Mouse (Mus musculus): ENCODE measurements at regions not wholly inside any gene's neighbourhood (a gene's known extent, or its start where the extent isn't known, plus 50 kb on each side); places are given as distances from the start of the nearest gene placed in this dataset.
A peak's percentile ranks its signal among the peaks of the same experiment; 100 is the strongest.

DNA sequence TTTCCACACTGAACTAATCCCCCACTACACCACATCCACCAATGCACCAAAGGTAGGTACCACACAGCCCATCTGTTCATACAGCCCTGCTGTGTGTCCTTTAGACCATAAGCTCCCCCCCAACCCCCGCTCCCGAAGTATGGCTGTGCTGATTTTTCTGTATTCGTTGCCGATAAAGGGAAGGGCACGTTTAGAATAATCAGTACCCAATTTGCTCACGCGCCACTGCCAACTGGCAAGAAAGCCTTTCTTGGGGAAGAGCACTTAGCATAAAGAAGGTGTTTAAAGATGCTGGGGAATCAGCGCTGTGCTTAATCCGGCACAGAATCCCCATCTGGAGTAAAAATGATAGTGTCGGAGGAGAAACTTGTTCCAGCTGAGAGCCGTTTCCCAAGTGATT lies 111.4 kb downstream of the Cd83 start:
- Histone ChIP-seq H3K4me2 (replicated peaks; ENCODE audit: low read depth) (no peak overlapping the region), H3K36me3 (ENCODE audit: control insufficient read depth, insufficient read depth, low read length) (no peaks in the 10 kb centered on the region), H3K27ac (replicated peaks) (no peak overlapping the region), H3K4me1 (replicated peaks; ENCODE audit: control insufficient read depth, insufficient read depth) (no peaks in the 10 kb centered on the region), H3K27me3 (ENCODE audit: control insufficient read depth, insufficient read depth, low read length) (no peaks in the 10 kb centered on the region), H3K9me3 (ENCODE audit: control insufficient read depth, low read length) (no peaks in the 10 kb centered on the region), H3K9ac (ENCODE audit: low read length) (no peak overlapping the region), H3K4me3 (ENCODE audit: low read depth, low read length) (no peak overlapping the region)
- no peak for TF ChIP-seq CTCF (IDR thresholded peaks at IDR 0.05; ENCODE audit: low read depth)
- no peak for TF ChIP-seq EP300 (optimal IDR thresholded peaks at IDR 0.05)
- DNase-seq (ENCODE audit: low spot score) (no peak), ATAC-seq (ENCODE audit: low FRiP score, low TSS enrichment) (no peak)
- 62% methylated on average over 11 of the region's 11 CpGs for WGBS

DNA sequence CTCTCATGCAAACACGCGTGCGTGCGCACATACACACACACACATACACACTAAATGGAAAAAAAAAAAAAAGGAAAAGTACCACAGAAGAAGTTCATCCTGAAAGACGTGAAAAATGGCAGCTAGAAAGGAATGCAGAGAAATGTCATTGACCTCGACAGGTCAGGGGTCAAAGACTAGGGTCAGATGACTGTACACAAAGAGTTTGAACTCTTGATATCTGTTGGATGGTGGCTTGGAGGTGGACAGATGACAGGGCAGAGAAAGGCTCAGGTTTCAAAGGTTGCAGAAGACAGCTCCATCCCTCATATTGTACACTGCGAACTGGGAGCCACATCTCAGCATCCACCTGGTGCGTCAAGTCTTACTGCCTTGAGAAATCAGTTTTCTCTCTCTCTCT lies 112.5 kb downstream of the Cd83 start:
- no peak overlapping the region for H3K27ac ChIP-seq (replicated peaks)
- ATAC-seq (ENCODE audit: low FRiP score, low TSS enrichment): no peak
- H3K27me3 ChIP-seq (ENCODE audit: control insufficient read depth, insufficient read depth, low read length): no peaks in the 10 kb centered on the region
- no peaks in the 10 kb centered on the region for H3K4me1 ChIP-seq (replicated peaks; ENCODE audit: control insufficient read depth, insufficient read depth)
- H3K36me3 ChIP-seq (ENCODE audit: control insufficient read depth, insufficient read depth, low read length): no peaks in the 10 kb centered on the region
- DNase-seq (ENCODE audit: low spot score): no peak
- H3K9ac ChIP-seq (ENCODE audit: low read length): no peak overlapping the region
- no peak overlapping the region for H3K4me3 ChIP-seq (ENCODE audit: low read depth, low read length)
- no peak overlapping the region for H3K4me2 ChIP-seq (replicated peaks; ENCODE audit: low read depth)
- 73% methylated on average over 8 of the region's 8 CpGs for WGBS
- no peaks in the 10 kb centered on the region for H3K9me3 ChIP-seq (ENCODE audit: control insufficient read depth, low read length)
- TF ChIP-seq EP300 (optimal IDR thresholded peaks at IDR 0.05) (no peak), CTCF (IDR thresholded peaks at IDR 0.05; ENCODE audit: low read depth) (no peak)

DNA sequence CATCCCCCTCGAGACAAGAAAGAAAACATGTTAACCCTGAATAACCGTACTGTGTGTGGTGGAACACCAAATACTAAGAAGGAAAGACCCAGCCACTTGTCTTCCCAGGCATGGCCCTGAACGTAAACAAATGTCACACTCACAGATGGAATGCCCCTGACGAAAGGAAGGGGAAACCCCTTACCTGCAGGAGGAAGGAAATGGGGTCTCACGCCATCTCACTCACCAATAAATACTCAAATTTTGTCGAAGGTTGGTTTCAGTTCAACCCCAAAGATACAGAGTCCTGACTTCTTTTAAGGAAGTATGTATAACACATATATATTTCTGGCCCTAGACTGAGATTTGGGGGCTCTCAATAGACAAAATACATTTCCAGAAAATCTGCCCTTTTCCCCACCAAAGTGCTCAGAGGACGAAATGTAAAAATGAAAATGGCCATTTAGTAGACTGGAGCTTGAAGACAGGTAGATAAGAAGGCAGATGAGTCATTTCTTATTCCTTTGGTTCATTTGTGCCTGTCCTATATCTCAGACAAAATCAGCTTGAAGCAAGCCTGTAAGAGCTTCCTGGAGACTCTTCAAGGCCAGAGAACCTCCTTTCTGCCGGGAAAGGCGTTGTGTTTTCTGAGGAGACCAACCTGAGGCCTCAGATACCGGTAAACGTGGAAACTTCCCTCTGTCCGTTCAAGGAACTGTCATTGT lies 114.1 kb downstream of the Cd83 start:
- no peaks in the 10 kb centered on the region for H3K9me3 ChIP-seq (ENCODE audit: control insufficient read depth, low read length)
- H3K27ac ChIP-seq (replicated peaks): no peak overlapping the region
- no peaks in the 10 kb centered on the region for H3K4me1 ChIP-seq (replicated peaks; ENCODE audit: control insufficient read depth, insufficient read depth)
- no peak overlapping the region for H3K9ac ChIP-seq (ENCODE audit: low read length)
- 61% methylated on average over 12 of the region's 12 CpGs for WGBS
- no peak overlapping the region for H3K4me2 ChIP-seq (replicated peaks; ENCODE audit: low read depth)
- ATAC-seq (ENCODE audit: low FRiP score, low TSS enrichment): no peak
- no peaks in the 10 kb centered on the region for H3K27me3 ChIP-seq (ENCODE audit: control insufficient read depth, insufficient read depth, low read length)
- no peaks in the 10 kb centered on the region for H3K36me3 ChIP-seq (ENCODE audit: control insufficient read depth, insufficient read depth, low read length)
- TF ChIP-seq EP300 (optimal IDR thresholded peaks at IDR 0.05) (no peak), CTCF (IDR thresholded peaks at IDR 0.05; ENCODE audit: low read depth) (no peak)
- no peak for DNase-seq (ENCODE audit: low spot score)
- H3K4me3 ChIP-seq (ENCODE audit: low read depth, low read length): no peak overlapping the region

DNA sequence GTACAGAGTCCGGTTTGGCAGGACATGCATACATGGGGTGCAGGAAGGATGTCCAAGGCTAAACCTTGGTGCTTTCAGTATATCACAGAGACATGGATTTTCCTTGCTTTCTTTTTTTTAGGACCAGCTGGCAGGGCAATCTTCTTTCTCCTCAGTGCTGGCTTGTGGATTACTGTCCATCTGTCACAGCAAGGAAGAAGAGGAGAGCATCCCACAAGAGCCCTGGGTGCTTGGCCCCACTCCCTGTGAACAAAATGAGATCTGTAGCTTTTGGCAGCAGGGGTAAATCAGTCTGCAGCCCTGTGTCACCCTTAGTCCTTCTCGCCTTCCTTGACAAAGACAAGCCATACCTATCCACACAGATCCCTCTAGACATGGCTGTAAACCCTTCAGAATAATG lies 115.5 kb downstream of the Cd83 start:
- Histone ChIP-seq H3K9ac (ENCODE audit: low read length) (no peak overlapping the region), H3K4me3 (ENCODE audit: low read depth, low read length) (no peak overlapping the region), H3K9me3 (ENCODE audit: control insufficient read depth, low read length) (no peaks in the 10 kb centered on the region), H3K27ac (replicated peaks) (no peak overlapping the region), H3K4me1 (replicated peaks; ENCODE audit: control insufficient read depth, insufficient read depth) (no peaks in the 10 kb centered on the region), H3K36me3 (ENCODE audit: control insufficient read depth, insufficient read depth, low read length) (no peaks in the 10 kb centered on the region), H3K4me2 (replicated peaks; ENCODE audit: low read depth) (no peak overlapping the region), H3K27me3 (ENCODE audit: control insufficient read depth, insufficient read depth, low read length) (no peaks in the 10 kb centered on the region)
- DNase-seq (ENCODE audit: low spot score) (no peak), ATAC-seq (ENCODE audit: low FRiP score, low TSS enrichment) (no peak)
- WGBS: 83% methylated on average over 2 of the region's 2 CpGs
- TF ChIP-seq EP300 (optimal IDR thresholded peaks at IDR 0.05) (no peak), CTCF (IDR thresholded peaks at IDR 0.05; ENCODE audit: low read depth) (no peak)

DNA sequence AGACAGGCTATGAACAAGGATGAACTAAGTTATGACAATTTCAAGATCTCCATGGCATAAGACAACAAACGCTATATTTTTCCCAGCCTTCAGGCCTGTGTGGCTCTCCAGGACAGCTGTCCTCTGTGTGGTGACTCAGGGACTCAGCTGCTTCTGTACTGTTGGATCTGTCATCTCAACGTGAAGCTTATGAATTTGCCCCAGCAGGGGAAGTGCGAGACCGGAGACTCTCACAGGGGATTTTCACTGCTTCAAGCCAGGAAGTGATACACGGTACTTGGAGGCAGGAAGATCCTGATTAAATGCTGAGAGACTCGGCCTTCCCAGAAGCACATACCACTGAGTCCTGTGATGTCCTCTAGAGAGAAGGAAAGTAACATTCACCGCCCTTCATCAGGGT lies 116.2 kb downstream of the Cd83 start:
- no peak overlapping the region for H3K4me2 ChIP-seq (replicated peaks; ENCODE audit: low read depth)
- no peak overlapping the region for H3K9ac ChIP-seq (ENCODE audit: low read length)
- ATAC-seq (ENCODE audit: low FRiP score, low TSS enrichment) (no peak), DNase-seq (ENCODE audit: low spot score) (no peak)
- no peaks in the 10 kb centered on the region for H3K36me3 ChIP-seq (ENCODE audit: control insufficient read depth, insufficient read depth, low read length)
- H3K4me1 ChIP-seq (replicated peaks; ENCODE audit: control insufficient read depth, insufficient read depth): no peaks in the 10 kb centered on the region
- H3K4me3 ChIP-seq (ENCODE audit: low read depth, low read length): no peak overlapping the region
- WGBS: 68% methylated on average over 7 of the region's 7 CpGs
- H3K9me3 ChIP-seq (ENCODE audit: control insufficient read depth, low read length): no peaks in the 10 kb centered on the region
- no peaks in the 10 kb centered on the region for H3K27me3 ChIP-seq (ENCODE audit: control insufficient read depth, insufficient read depth, low read length)
- no peak overlapping the region for H3K27ac ChIP-seq (replicated peaks)
- TF ChIP-seq CTCF (IDR thresholded peaks at IDR 0.05; ENCODE audit: low read depth): 0 out of 2 replicates have a peak, but pooled peaks have one; percentile 5
- no peak for TF ChIP-seq EP300 (optimal IDR thresholded peaks at IDR 0.05)

DNA sequence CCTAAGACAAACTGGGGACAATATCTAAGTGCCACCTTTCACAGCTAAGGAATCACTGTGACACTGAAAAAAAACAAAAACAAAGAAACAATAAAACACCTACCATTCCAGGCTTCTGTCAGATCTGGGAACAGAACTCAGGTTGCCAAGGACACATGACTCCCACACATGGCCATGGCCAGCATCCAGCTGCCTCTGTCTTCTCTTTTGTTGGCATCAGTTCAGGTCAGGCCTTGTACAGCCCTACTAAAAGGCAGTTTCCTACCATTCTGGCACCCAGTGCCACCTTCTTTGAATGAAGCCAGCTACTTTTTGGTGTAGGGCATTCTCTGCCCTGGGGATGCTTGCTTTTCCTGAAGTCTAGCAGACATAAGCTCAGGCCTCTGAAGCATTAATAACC lies 118.8 kb downstream of the Cd83 start:
- no peak overlapping the region for H3K4me3 ChIP-seq (ENCODE audit: low read depth, low read length)
- no peaks in the 10 kb centered on the region for H3K9me3 ChIP-seq (ENCODE audit: control insufficient read depth, low read length)
- no peak overlapping the region for H3K27ac ChIP-seq (replicated peaks)
- H3K9ac ChIP-seq (ENCODE audit: low read length): no peak overlapping the region
- no peak for ATAC-seq (ENCODE audit: low FRiP score, low TSS enrichment)
- no peaks in the 10 kb centered on the region for H3K36me3 ChIP-seq (ENCODE audit: control insufficient read depth, insufficient read depth, low read length)
- no peak for DNase-seq (ENCODE audit: low spot score)
- H3K27me3 ChIP-seq (ENCODE audit: control insufficient read depth, insufficient read depth, low read length): no peaks in the 10 kb centered on the region
- H3K4me2 ChIP-seq (replicated peaks; ENCODE audit: low read depth): no peak overlapping the region
- peaks cover 5% of the 10 kb centered on the region for H3K4me1 ChIP-seq (replicated peaks; ENCODE audit: control insufficient read depth, insufficient read depth)
- TF ChIP-seq CTCF (IDR thresholded peaks at IDR 0.05; ENCODE audit: low read depth) (no peak), EP300 (optimal IDR thresholded peaks at IDR 0.05) (no peak)

Measured in stomach, postnatal 0 days (tissue).